Mouse (Mus musculus) embryonic facial prominence, embryonic 14.5 days (tissue): ENCODE data around the gene Nploc4. TPM values are rescaled to one million over a fixed set of nuclear protein-coding genes. Genes with fewer than 3 reads are reported as not detected.

Source experiments
- ATAC-seq: fragments of 200-750 bp; cut with Nextera tagmentation; 2 replicates; pipeline ENCODE4 v1.8.0; 2017; ENCODE audit warnings: low read depth, moderate number of reproducible peaks, moderate TSS enrichment
- DNase-seq: peaks from one replicate; pipeline ENCODE4 v3.0.0-alpha.2; 2015; ENCODE audit warnings: low spot score
- H3K27ac ChIP-seq: fragments of 300-500 bp; sonication (generic); replicated peaks from 2 replicates; pipeline ENCODE4 v1.5.1; 2014; ENCODE audit warnings: low read depth, mild to moderate bottlenecking, low read length, moderate library complexity
- H3K27me3 ChIP-seq: fragments of 300-500 bp; sonication (generic); replicated peaks from 2 replicates; pipeline ENCODE4 v1.6.1; 2014; ENCODE audit warnings: low read length; ENCODE audit not compliant: control insufficient read depth, insufficient read depth
- H3K36me3 ChIP-seq: fragments of 300-500 bp; sonication (generic); 2 replicates; pipeline ENCODE4 v1.6.1; 2014; ENCODE audit warnings: low read length, mixed read lengths; ENCODE audit not compliant: control insufficient read depth, insufficient read depth
- H3K4me1 ChIP-seq: fragments of 300-500 bp; sonication (generic); 2 replicates; pipeline ENCODE4 v1.6.1; 2014; ENCODE audit warnings: antibody characterized with exemption, low read length; ENCODE audit not compliant: control insufficient read depth, insufficient read depth
- H3K4me2 ChIP-seq: fragments of 300-500 bp; sonication (generic); 2 replicates; pipeline ENCODE4 v1.6.1; 2014; ENCODE audit warnings: low read depth, mild to moderate bottlenecking, low read length, moderate library complexity, mixed read lengths
- H3K4me3 ChIP-seq: fragments of 300-500 bp; sonication (generic); 2 replicates; pipeline ENCODE4 v1.5.1; 2014; ENCODE audit warnings: low read depth, mild to moderate bottlenecking, low read length
- H3K9ac ChIP-seq: fragments of 300-500 bp; sonication (generic); 2 replicates; pipeline ENCODE4 v1.6.1; 2014; ENCODE audit warnings: low read depth, mild to moderate bottlenecking, low read length, moderate library complexity, mixed read lengths
- H3K9me3 ChIP-seq: fragments of 300-500 bp; sonication (generic); 2 replicates; pipeline ENCODE4 v1.6.1; 2016; ENCODE audit warnings: low read length; ENCODE audit not compliant: control insufficient read depth
- WGBS: fragments of 180-500 bp; shearing (Covaris S2); extraction: QIAGEN DNeasy Blood & Tissue Kit; methylation state at CpG from one replicate; pipeline ENCODE4 v1.1.7; 2014; 5-methylcytosine and 5-hydroxymethylcytosine counted together
- polyA plus RNA-seq: library from polyadenylated mRNA; unstranded; fragments of >200 nt; fragmentation: Nextera tagmentation; extraction: Ambion mirVana; gene quantifications from 2 replicates; pipeline ENCODE4 v1.2.1, GENCODE M21; 2014

Gene Nploc4
- polyA plus RNA-seq: 38.1 and 44.6 TPM in 2 replicates

GRCm38 (mm10) chr11:120437152-120437856 lies at the start of gene Nploc4:
Nploc4 (minus strand) TSS chr11:120437708.
- H3K36me3 ChIP-seq: peaks cover 30% of the 10 kb centered on the region
- H3K9me3 ChIP-seq: no peaks in the 10 kb centered on the region
- DNase-seq: peak; percentile 92
- WGBS: under 1% methylated on average over 38 of the region's 77 CpGs
- ATAC-seq: peak; percentile 92
- peaks cover 11% of the 10 kb centered on the region for H3K4me1 ChIP-seq
- H3K4me3 ChIP-seq: peak within 1 kb of the TSS; percentile 99
- peak within 1 kb of the TSS; percentile 97 for H3K9ac ChIP-seq
- H3K27me3 ChIP-seq: no peaks in the 10 kb centered on the region
- peak within 1 kb of the TSS; percentile 75 for H3K4me2 ChIP-seq
- H3K27ac ChIP-seq: peak within 1 kb of the TSS; percentile 76

- peak overlapping the region; percentile 88; the same call in 1 of the 2 replicates for H3K27ac ChIP-seq
- ATAC-seq: no peak
- no peak for DNase-seq
- peak overlapping the region; percentile 69 for H3K4me2 ChIP-seq
- peaks cover 75% of the 10 kb centered on the region for H3K36me3 ChIP-seq
- H3K9me3 ChIP-seq: no peaks in the 10 kb centered on the region
- H3K4me3 ChIP-seq: peak overlapping the region; percentile 83
- peak overlapping the region; percentile 83 for H3K9ac ChIP-seq
- H3K27me3 ChIP-seq: no peaks in the 10 kb centered on the region
- WGBS: 8% methylated on average over 10 of the region's 10 CpGs
- H3K4me1 ChIP-seq: peaks cover 12% of the 10 kb centered on the region
Measured at GRCm38 (mm10) chr11:120485251-120485650, 47.7 kb upstream of the Nploc4 start.

GRCm38 (mm10) chr11:120484265-120484981 lies 46.9 kb upstream of the Nploc4 start, which contains the start of gene Mrpl12:
Mrpl12 (plus strand) TSS chr11:120484613.
- H3K27me3 ChIP-seq: no peaks in the 10 kb centered on the region
- H3K4me2 ChIP-seq: peak within 1 kb of the TSS; percentile 69
- ATAC-seq (peak; percentile 97), DNase-seq (peak; percentile 98)
- peak within 1 kb of the TSS; percentile 88 for H3K27ac ChIP-seq
- H3K4me1 ChIP-seq: peaks cover 8% of the 10 kb centered on the region
- no peaks in the 10 kb centered on the region for H3K9me3 ChIP-seq
- 0% methylated on average over 42 of the region's 60 CpGs for WGBS
- peaks cover 78% of the 10 kb centered on the region for H3K36me3 ChIP-seq
- peak within 1 kb of the TSS; percentile 83 for H3K4me3 ChIP-seq
- peak within 1 kb of the TSS; percentile 83 for H3K9ac ChIP-seq

- no peak for DNase-seq
- WGBS: 93% methylated on average over 7 of the region's 7 CpGs
- H3K36me3 ChIP-seq: peaks cover 78% of the 10 kb centered on the region
Measured at GRCm38 (mm10) chr11:120483448-120483934, 46.0 kb upstream of the Nploc4 start.

GRCm38 (mm10) chr11:120472052-120472451 lies 34.5 kb upstream of the Nploc4 start:
- H3K9me3 ChIP-seq: no peaks in the 10 kb centered on the region
- no peak for DNase-seq
- WGBS: 98% methylated on average over 6 of the region's 6 CpGs
- H3K4me1 ChIP-seq: peaks cover 8% of the 10 kb centered on the region
- no peaks in the 10 kb centered on the region for H3K27me3 ChIP-seq
- H3K9ac ChIP-seq: no peak overlapping the region
- H3K4me3 ChIP-seq: no peak overlapping the region
- ATAC-seq: no peak
- H3K36me3 ChIP-seq: peaks cover 78% of the 10 kb centered on the region
- H3K4me2 ChIP-seq: no peak overlapping the region
- no peak overlapping the region for H3K27ac ChIP-seq

More at GRCm38 (mm10) chr11:120483448-120483934, 46.0 kb upstream of the Nploc4 start:
- H3K4me2 ChIP-seq: peak overlapping the region; percentile 69
- H3K9me3 ChIP-seq: no peaks in the 10 kb centered on the region
- peak overlapping the region; percentile 83 for H3K4me3 ChIP-seq
- ATAC-seq: no peak
- peaks cover 8% of the 10 kb centered on the region for H3K4me1 ChIP-seq
- H3K27ac ChIP-seq: peak overlapping the region; percentile 88
- no peaks in the 10 kb centered on the region for H3K27me3 ChIP-seq
- H3K9ac ChIP-seq: peak overlapping the region; percentile 83

GRCm38 (mm10) chr11:120467736-120468092 lies 30.2 kb upstream of the Nploc4 start:
- Histone ChIP-seq H3K4me3 (peak overlapping the region; percentile 98), H3K36me3 (peaks cover 63% of the 10 kb centered on the region), H3K9me3 (no peaks in the 10 kb centered on the region), H3K4me2 (peak overlapping the region; percentile 83), H3K9ac (peak overlapping the region; percentile 88), H3K4me1 (peaks cover 15% of the 10 kb centered on the region), H3K27ac (peak overlapping the region; percentile 52; the same call in 1 of the 2 replicates), H3K27me3 (no peaks in the 10 kb centered on the region)
- DNase-seq (no peak), ATAC-seq (no peak; the same call in 1 of the 2 replicates)
- WGBS: 7% methylated on average over 9 of the region's 33 CpGs

GRCm38 (mm10) chr11:120467051-120467735 lies 29.7 kb upstream of the Nploc4 start, which contains the start of gene Arl16:
Arl16 (minus strand) TSS chr11:120467607.
- Histone ChIP-seq H3K36me3 (peaks cover 63% of the 10 kb centered on the region), H3K9ac (peak within 1 kb of the TSS; percentile 88), H3K9me3 (no peaks in the 10 kb centered on the region), H3K27ac (peak within 1 kb of the TSS; percentile 75), H3K4me3 (peak within 1 kb of the TSS; percentile 98), H3K27me3 (no peaks in the 10 kb centered on the region), H3K4me1 (peaks cover 15% of the 10 kb centered on the region), H3K4me2 (peak within 1 kb of the TSS; percentile 91)
- DNase-seq (peak; percentile 100), ATAC-seq (peak; percentile 100)
- WGBS: under 1% methylated on average over 47 of the region's 54 CpGs

GRCm38 (mm10) chr11:120465521-120465920 lies 28.0 kb upstream of the Nploc4 start:
- no peaks in the 10 kb centered on the region for H3K9me3 ChIP-seq
- H3K9ac ChIP-seq: no peak overlapping the region
- 0 out of 2 replicates have a peak overlapping the region, but pooled peaks have one; percentile 91 for H3K4me2 ChIP-seq
- ATAC-seq (no peak), DNase-seq (no peak)
- no peak overlapping the region for H3K4me3 ChIP-seq
- H3K36me3 ChIP-seq: peaks cover 63% of the 10 kb centered on the region
- H3K27ac ChIP-seq: no peak overlapping the region
- WGBS: 82% methylated on average over 4 of the region's 4 CpGs
- no peaks in the 10 kb centered on the region for H3K27me3 ChIP-seq
- H3K4me1 ChIP-seq: peaks cover 15% of the 10 kb centered on the region
